Mouse (Mus musculus) CH12.LX (cell line): ENCODE data around the gene Prps1l1. TPM values are rescaled to one million over a fixed set of nuclear protein-coding genes. Genes with fewer than 3 reads are reported as not detected.

Experiments
- DNase-seq: peaks from one replicate; pipeline ENCODE4 v3.0.0-alpha.2; 2013; ENCODE audit errors: extremely low read depth
- H3K27ac ChIP-seq: 2 replicates; pipeline ENCODE4 v1.5.1; 2012; ENCODE audit warnings: low read depth, mild to moderate bottlenecking, control low read depth, moderate library complexity; ENCODE audit not compliant: insufficient read depth
- H3K27me3 ChIP-seq: replicated peaks from 2 replicates; pipeline ENCODE3; 2012; ENCODE audit warnings: inconsistent platforms
- H3K36me3 ChIP-seq, 2 experiments: replicated peaks in 1 of 2; 2 replicates each; pipeline versions ENCODE3 to v1.6.1; 2012; ENCODE audit warnings: inconsistent platforms in 1 of 2, low read length in 1 of 2, mild to moderate bottlenecking in 1 of 2, mixed read lengths in 1 of 2, moderate library complexity in 1 of 2; ENCODE audit not compliant: control insufficient read depth in 1 of 2, insufficient read depth in 1 of 2
- H3K4me1 ChIP-seq, 2 experiments: 2 replicates each; pipeline ENCODE4 v1.6.1; 2012; ENCODE audit warnings: inconsistent platforms in 1 of 2, moderate library complexity in 1 of 2; ENCODE audit not compliant: insufficient read depth in 2 of 2, control insufficient read depth in 1 of 2
- H3K4me2 ChIP-seq: 2 replicates; pipeline ENCODE4 v1.6.1; 2012; ENCODE audit warnings: low read depth, mild to moderate bottlenecking, control low read depth; ENCODE audit not compliant: poor library complexity, insufficient read depth, severe bottlenecking
- H3K4me3 ChIP-seq, 3 experiments: fragments of 150-350 bp in 1 of 3; sonication (generic) in 1 of 3; replicated peaks in 1 of 3; 2 replicates each; pipeline versions ENCODE3 to v1.5.1; 2011 to 2012; ENCODE audit warnings: low read depth in 2 of 3, low read length in 2 of 3, mild to moderate bottlenecking in 2 of 3, moderate library complexity in 2 of 3, control low read depth in 1 of 3, improper control_type of control experiment in 1 of 3, inconsistent platforms in 1 of 3, mixed read lengths in 1 of 3; ENCODE audit not compliant: poor library complexity in 1 of 3
- H3K79me2 ChIP-seq: replicated peaks from 2 replicates; pipeline ENCODE4 v1.6.1; 2012; ENCODE audit warnings: mild to moderate bottlenecking, moderate library complexity; ENCODE audit not compliant: control insufficient read depth, poor library complexity, insufficient read depth, severe bottlenecking; ENCODE audit errors: extremely low read depth
- H3K9ac ChIP-seq: 2 replicates; pipeline ENCODE4 v1.6.1; 2012; ENCODE audit warnings: low read depth, mild to moderate bottlenecking, control low read depth, moderate library complexity; ENCODE audit not compliant: insufficient read depth
- H3K9me3 ChIP-seq: replicated peaks from 2 replicates; pipeline ENCODE3; 2012; ENCODE audit warnings: low read length, inconsistent platforms, mixed read lengths
- BHLHE40 ChIP-seq: IDR thresholded peaks from 2 replicates; pipeline ENCODE4 v1.6.1; 2011; ENCODE audit warnings: mild to moderate bottlenecking, low read depth, low read length, improper control_type of control experiment
- CTCF ChIP-seq, 2 experiments: IDR thresholded peaks in 1 of 2; conservative IDR thresholded peaks in 1 of 2; 2 replicates each; pipeline ENCODE4 v1.5.1; 2011 to 2012; ENCODE audit warnings: low read depth in 2 of 2, low read length in 2 of 2, improper control_type of control experiment in 1 of 2, inconsistent platforms in 1 of 2, mild to moderate bottlenecking in 1 of 2, moderate library complexity in 1 of 2
- EP300 ChIP-seq: IDR thresholded peaks from 2 replicates; pipeline ENCODE4 v1.6.1; 2011; ENCODE audit warnings: low read length, improper control_type of control experiment
- ETS1 ChIP-seq: conservative IDR thresholded peaks from 2 replicates; pipeline ENCODE4 v1.6.1; 2012; ENCODE audit warnings: low read depth, mild to moderate bottlenecking, inconsistent platforms, low read length, improper control_type of control experiment, moderate library complexity
- GABPA ChIP-seq: IDR thresholded peaks from 2 replicates; pipeline ENCODE4 v1.6.1; 2012; ENCODE audit warnings: low read depth, low read length, improper control_type of control experiment, inconsistent platforms; ENCODE audit not compliant: insufficient replicate concordance
- HCFC1 ChIP-seq: IDR thresholded peaks from 2 replicates; pipeline ENCODE4 v1.6.1; 2012; ENCODE audit warnings: low read depth, mild to moderate bottlenecking, inconsistent platforms, low read length, improper control_type of control experiment
- MAX ChIP-seq: IDR thresholded peaks from 2 replicates; pipeline ENCODE4 v1.6.1; 2011; ENCODE audit warnings: low read length, improper control_type of control experiment
- MAZ ChIP-seq: IDR thresholded peaks from 2 replicates; pipeline ENCODE4 v1.6.1; 2012; ENCODE audit warnings: low read depth, mild to moderate bottlenecking, inconsistent platforms, low read length, improper control_type of control experiment, moderate library complexity
- MEF2A ChIP-seq: IDR thresholded peaks from 2 replicates; pipeline ENCODE4 v1.6.1; 2014; ENCODE audit warnings: low read depth, mild to moderate bottlenecking, inconsistent platforms, low read length, improper control_type of control experiment, borderline replicate concordance
- NELFE ChIP-seq: IDR thresholded peaks from 2 replicates; pipeline ENCODE4 v1.6.1; 2011; ENCODE audit warnings: low read depth, low read length, improper control_type of control experiment
- NRF1 ChIP-seq: IDR thresholded peaks from 2 replicates; pipeline ENCODE4 v1.6.1; 2014; ENCODE audit warnings: low read depth, mild to moderate bottlenecking, inconsistent platforms, low read length, improper control_type of control experiment, moderate library complexity
- PAX5 ChIP-seq: IDR thresholded peaks from 2 replicates; pipeline ENCODE4 v1.6.1; 2012; ENCODE audit warnings: low read length, inconsistent platforms, mixed read lengths
- POLR2AphosphoS2 ChIP-seq: IDR thresholded peaks from 2 replicates; pipeline ENCODE4 v1.6.1; 2011; ENCODE audit warnings: low read depth, low read length, improper control_type of control experiment
- RAD21 ChIP-seq: IDR thresholded peaks from 2 replicates; pipeline ENCODE4 v1.6.1; 2011; ENCODE audit warnings: low read depth, mild to moderate bottlenecking, low read length, improper control_type of control experiment, moderate library complexity
- RCOR1 ChIP-seq: conservative IDR thresholded peaks from 2 replicates; pipeline ENCODE4 v1.6.1; 2012; ENCODE audit warnings: low read depth, mild to moderate bottlenecking, inconsistent platforms, low read length, improper control_type of control experiment
- SIN3A ChIP-seq: IDR thresholded peaks from 2 replicates; pipeline ENCODE4 v1.6.1; 2012; ENCODE audit warnings: low read length, improper control_type of control experiment, inconsistent platforms
- SMC3 ChIP-seq: IDR thresholded peaks from 2 replicates; pipeline ENCODE4 v1.6.1; 2011; ENCODE audit warnings: low read depth, low read length, improper control_type of control experiment
- TBP ChIP-seq: conservative IDR thresholded peaks from 2 replicates; pipeline ENCODE4 v1.6.1; 2011; ENCODE audit warnings: low read depth, low read length, improper control_type of control experiment
- UBTF ChIP-seq: IDR thresholded peaks from 2 replicates; pipeline ENCODE4 v1.6.1; 2012; ENCODE audit warnings: low read depth, mild to moderate bottlenecking, inconsistent platforms, low read length, improper control_type of control experiment, moderate library complexity
- ZKSCAN1 ChIP-seq: IDR thresholded peaks from 2 replicates; pipeline ENCODE4 v1.6.1; 2012; ENCODE audit warnings: low read depth, inconsistent platforms, low read length, improper control_type of control experiment, borderline replicate concordance
- ZNF384 ChIP-seq: IDR thresholded peaks from 2 replicates; pipeline ENCODE4 v1.6.1; 2012; ENCODE audit warnings: low read depth, low read length, improper control_type of control experiment, inconsistent platforms
- dilution Hi-C: fragments of 300-500 bp; cut with MboI; formaldehyde crosslinking; loops from 2 replicates; pipeline ENCODE4 v1.14.3; 2020; ENCODE audit warnings: low sequenced_read_pairs; ENCODE audit not compliant: extremely low pct_unique_long_range_greater_than_20kb, extremely low pct_ligation_motif_present
- in situ Hi-C: fragments of 300-500 bp; cut with MboI; formaldehyde crosslinking; loops from 3 replicates; pipeline ENCODE4 v1.14.3; 2019; ENCODE audit warnings: low sequenced_read_pairs, low pct_ligation_motif_present, low pct_unique_long_range_greater_than_20kb, mixed read lengths
- polyA plus RNA-seq: library from polyadenylated mRNA; unstranded; fragments of >175 nt; gene quantifications from 2 replicates; pipeline ENCODE4 v1.2.1, GENCODE M21; 2012; ENCODE audit warnings: low read depth; ENCODE audit not compliant: insufficient read length
- total RNA-seq, 2 experiments: library from RNA; depleted of rRNA; stranded (reverse); fragments of 300-350 nt in 1 of 2; fragments of >200 nt in 1 of 2; gene quantifications; 2 replicates each; pipeline ENCODE4 v1.2.3; 2012 to 2014

The Prps1l1 gene
- total and polyA plus RNA-seq, 3 experiments: not detected

DNA sequence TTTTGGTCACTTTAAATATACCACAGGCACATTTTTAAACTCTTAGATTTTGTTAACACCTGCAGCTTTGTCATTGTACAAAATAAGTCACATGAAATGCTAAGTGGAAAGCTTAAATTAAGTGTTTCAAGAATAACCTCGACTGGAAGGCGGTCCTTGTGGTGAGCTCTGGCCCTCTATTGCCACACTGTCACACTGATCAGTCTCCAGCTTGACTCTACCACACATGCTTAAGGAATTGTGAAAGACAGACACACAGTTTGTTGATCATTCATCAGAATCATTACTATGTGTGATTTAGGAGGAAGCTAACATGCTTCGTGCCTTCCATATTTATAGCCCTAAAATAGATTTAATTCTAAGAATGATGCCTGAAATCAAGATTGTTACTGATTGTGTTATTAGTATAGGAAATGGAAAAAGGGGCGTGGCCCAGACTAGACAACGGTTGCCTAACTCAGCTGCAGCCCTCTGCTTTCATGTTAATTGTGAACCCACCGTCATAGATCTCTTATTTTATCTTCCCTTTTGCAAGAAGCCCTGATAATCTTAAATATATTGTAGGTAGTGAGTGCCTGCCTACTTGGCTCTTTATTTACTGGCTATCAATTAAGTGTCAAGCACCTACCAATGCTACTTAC, 35.4 kb upstream of the Prps1l1 start:
- Histone ChIP-seq H3K27me3 (no peaks in the 10 kb centered on the region), H3K4me3 (no peak overlapping the region), H3K36me3 (no peaks in the 10 kb centered on the region), H3K4me1 (no peaks in the 10 kb centered on the region), H3K9ac (no peak overlapping the region), H3K79me2 (no peaks in the 10 kb centered on the region), H3K4me2 (no peak overlapping the region), H3K27ac (no peak overlapping the region), H3K9me3 (peaks cover 4% of the 10 kb centered on the region)
- TF ChIP-seq TBP (no peak), ETS1 (no peak), GABPA (no peak), MEF2A (no peak), RAD21 (no peak), POLR2AphosphoS2 (no peak), UBTF (no peak), ZKSCAN1 (no peak), HCFC1 (no peak), CTCF (conservative IDR thresholded peaks at IDR 0.05 in 1 of 2, IDR thresholded peaks at IDR 0.05 in 1 of 2; ENCODE audit: low read depth in 2 of 2, low read length in 2 of 2) (no peak), MAX (no peak), PAX5 (no peak), MAZ (no peak), NRF1 (no peak), NELFE (no peak), ZNF384 (no peak), SMC3 (no peak), SIN3A (no peak), RCOR1 (no peak)
- in situ Hi-C loops: loop anchor here (25.0 kb wide), 1 partner anchor 238 kb away; no protein-coding TSS in a partner anchor
- DNase-seq: no peak
- dilution Hi-C loops: no loop called here

DNA sequence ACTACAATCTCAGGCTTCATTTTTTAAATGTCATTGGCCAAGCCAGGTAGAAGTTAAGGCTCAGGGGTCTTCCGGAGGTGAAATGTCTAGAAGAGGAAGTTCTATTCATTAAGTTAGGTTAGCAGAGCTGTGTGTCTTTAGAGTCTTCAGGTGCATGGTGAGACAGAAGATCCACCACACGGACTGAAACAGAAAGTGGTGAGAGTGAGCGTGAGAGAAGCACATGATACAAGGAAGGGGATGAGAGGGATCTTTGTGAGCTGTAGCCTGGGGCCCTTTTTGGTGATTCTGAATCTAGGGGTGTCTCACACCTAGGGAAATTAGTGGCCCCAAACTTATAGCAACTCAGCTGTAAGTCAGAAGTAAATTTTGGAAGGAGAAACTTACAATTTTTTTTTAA, 8.6 kb upstream of the Prps1l1 start:
- Histone ChIP-seq H3K4me2 (peak overlapping the region; percentile 25; the same call in 1 of the 2 replicates), H3K9me3 (no peaks in the 10 kb centered on the region), H3K9ac (no peak overlapping the region), H3K27me3 (no peaks in the 10 kb centered on the region), H3K4me3 (no peak overlapping the region), H3K36me3 (no peaks in the 10 kb centered on the region), H3K4me1 (no peaks in the 10 kb centered on the region), H3K79me2 (no peaks in the 10 kb centered on the region), H3K27ac (no peak overlapping the region)
- in situ Hi-C loops: no loop called here
- DNase-seq: peak; percentile 7
- TF ChIP-seq BHLHE40 (peak; percentile 64), EP300 (no peak)
- dilution Hi-C loops: no loop called here
